Mouse (Mus musculus) hindbrain, embryonic 13.5 days (tissue): ENCODE results near the gene Gm49721. TPM values are rescaled to one million over a fixed set of nuclear protein-coding genes. Genes with fewer than 3 reads are reported as not detected.
A peak's percentile ranks its signal among the peaks of the same experiment; 100 is the strongest.
"Not testable (repeated sequence)": the region's sequence is repeated elsewhere in the genome, so short reads cannot be mapped to it uniquely, and the experiment has no call there.

Experiments used
- ATAC-seq: fragments of 200-750 bp; cut with Nextera tagmentation; 2 replicates; pipeline ENCODE4 v1.8.0; 2017; ENCODE audit warnings: moderate TSS enrichment; ENCODE audit not compliant: low FRiP score
- H3K27ac ChIP-seq: fragments of 300-500 bp; sonication (generic); 2 replicates; pipeline ENCODE4 v1.5.1; 2015; ENCODE audit warnings: inconsistent platforms, mild to moderate bottlenecking, moderate library complexity
- H3K27me3 ChIP-seq: fragments of 300-500 bp; sonication (generic); 2 replicates; pipeline ENCODE4 v1.6.1; 2015; ENCODE audit warnings: mild to moderate bottlenecking, inconsistent platforms
- H3K36me3 ChIP-seq: fragments of 300-500 bp; sonication (generic); 2 replicates; pipeline ENCODE4 v1.6.1; 2015; ENCODE audit warnings: mild to moderate bottlenecking, inconsistent platforms
- H3K4me1 ChIP-seq: fragments of 300-500 bp; sonication (generic); replicated peaks from 2 replicates; pipeline ENCODE4 v1.6.1; 2015; ENCODE audit warnings: inconsistent platforms
- H3K4me2 ChIP-seq: fragments of 300-500 bp; sonication (generic); 2 replicates; pipeline ENCODE4 v1.6.1; 2015; ENCODE audit warnings: inconsistent platforms, mild to moderate bottlenecking, moderate library complexity
- H3K4me3 ChIP-seq: fragments of 300-500 bp; sonication (generic); 2 replicates; pipeline ENCODE4 v1.5.1; 2015; ENCODE audit warnings: mild to moderate bottlenecking, inconsistent platforms
- H3K9ac ChIP-seq: fragments of 300-500 bp; sonication (generic); 2 replicates; pipeline ENCODE4 v1.6.1; 2015; ENCODE audit warnings: mild to moderate bottlenecking, inconsistent platforms
- H3K9me3 ChIP-seq: fragments of 300-500 bp; sonication (generic); 2 replicates; pipeline ENCODE4 v1.6.1; 2016; ENCODE audit warnings: inconsistent platforms
- WGBS: fragments of 180-500 bp; shearing (Covaris S2); methylation state at CpG from one replicate; pipeline ENCODE4 v1.1.7; 2015; 5-methylcytosine and 5-hydroxymethylcytosine counted together
- polyA plus RNA-seq: library from polyadenylated mRNA; unstranded; fragments of >200 nt; fragmentation: Nextera tagmentation; extraction: Ambion mirVana; gene quantifications from 2 replicates; pipeline ENCODE4 v1.2.1, GENCODE M21; 2015

Gm49721 gene
- polyA plus RNA-seq, result 0.19 and 0.26 TPM in 2 replicates

GRCm38 (mm10) chr17:6978287-6979248 is at the start of gene Gm49721:
Gm49721 (plus strand) TSS chr17:6978904.
- H3K9me3 ChIP-seq, H3K27ac ChIP-seq, H3K27me3 ChIP-seq, H3K4me1 ChIP-seq, H3K36me3 ChIP-seq: not testable (repeated sequence)
- Histone ChIP-seq H3K9ac (peak within 1 kb of the TSS; percentile 74), H3K4me2 (peak within 1 kb of the TSS; percentile 61), H3K4me3 (peak within 1 kb of the TSS; percentile 51)
- WGBS, result 2% methylated on average over 42 of the region's 68 CpGs
- peak; percentile 96 for ATAC-seq

DNA sequence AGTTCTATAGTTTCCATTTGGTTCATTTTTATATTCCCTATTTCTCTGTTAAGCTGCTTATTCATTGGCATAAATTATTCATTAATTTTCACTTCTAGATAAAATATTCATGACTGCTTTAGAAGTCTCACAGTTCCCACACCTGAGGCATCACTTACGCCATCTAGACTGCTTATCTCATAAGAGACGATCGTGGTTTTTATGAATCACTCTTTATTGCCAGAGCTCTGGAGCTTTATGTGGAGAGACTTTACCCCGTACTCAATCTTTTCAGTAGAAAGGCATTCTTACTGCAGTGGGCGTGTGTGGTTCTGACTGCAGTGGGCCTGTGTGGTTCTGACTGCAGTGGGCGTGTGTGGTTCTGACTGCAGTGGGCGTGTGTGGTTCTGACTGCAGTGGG is 47.1 kb upstream of the Gm49721 start:
- H3K9me3 ChIP-seq, H3K4me2 ChIP-seq, H3K9ac ChIP-seq, H3K27ac ChIP-seq, ATAC-seq, H3K27me3 ChIP-seq, H3K36me3 ChIP-seq, H3K4me3 ChIP-seq, H3K4me1 ChIP-seq: not testable (repeated sequence)
- WGBS, result 93% methylated on average over 7 of the region's 7 CpGs

DNA sequence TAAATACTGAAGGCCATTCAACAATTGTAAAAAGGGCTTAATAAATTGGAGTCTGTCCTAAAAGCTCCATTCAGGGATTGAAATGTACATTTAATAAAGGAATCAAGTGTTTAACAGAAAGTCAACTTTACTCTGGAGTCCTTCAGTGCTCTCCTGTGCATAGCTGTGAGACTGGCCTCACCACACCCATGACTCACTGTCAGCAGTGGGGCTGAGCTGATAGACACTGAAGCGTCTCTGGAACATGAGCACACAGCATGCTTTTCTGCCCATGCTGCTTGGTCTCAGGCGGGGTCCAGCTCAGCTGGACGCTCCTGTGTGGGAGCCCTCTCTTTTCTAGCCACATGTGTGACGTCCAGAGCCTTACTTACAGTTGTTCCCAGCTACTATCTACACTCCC is 36.1 kb upstream of the Gm49721 start:
- not testable (repeated sequence) for H3K4me3 ChIP-seq, H3K9ac ChIP-seq, H3K9me3 ChIP-seq, H3K27me3 ChIP-seq, H3K27ac ChIP-seq, H3K36me3 ChIP-seq, H3K4me2 ChIP-seq, ATAC-seq, H3K4me1 ChIP-seq
- WGBS, result no CpG with 5 or more reads among the region's 4 CpGs

- not testable (repeated sequence) for H3K4me1 ChIP-seq, H3K9me3 ChIP-seq, H3K9ac ChIP-seq, H3K27ac ChIP-seq, H3K27me3 ChIP-seq, H3K36me3 ChIP-seq
- peak overlapping the region; percentile 59 for H3K4me2 ChIP-seq
- ATAC-seq, result peak; percentile 52
- no CpG with 5 or more reads among the region's 8 CpGs for WGBS
- H3K4me3 ChIP-seq, result peak overlapping the region; percentile 55
These were observed 31.1 kb upstream of the Gm49721 start for GRCm38 (mm10) chr17:6947637-6947983.

GRCm38 (mm10) chr17:6947984-6948768 is 30.5 kb upstream of the Gm49721 start, which contains the start of gene Rsph3b:
Rsph3b (minus strand) TSS chr17:6948682.
- H3K4me1 ChIP-seq, H3K36me3 ChIP-seq, H3K27me3 ChIP-seq, H3K9me3 ChIP-seq: not testable (repeated sequence)
- 1% methylated on average over 67 of the region's 73 CpGs for WGBS
- H3K9ac ChIP-seq, result peak within 1 kb of the TSS; percentile 75
- peak; percentile 98 for ATAC-seq
- H3K4me3 ChIP-seq, result peak within 1 kb of the TSS; percentile 55
- peak within 1 kb of the TSS; percentile 59 for H3K4me2 ChIP-seq
- H3K27ac ChIP-seq, result peak within 1 kb of the TSS; percentile 85

DNA sequence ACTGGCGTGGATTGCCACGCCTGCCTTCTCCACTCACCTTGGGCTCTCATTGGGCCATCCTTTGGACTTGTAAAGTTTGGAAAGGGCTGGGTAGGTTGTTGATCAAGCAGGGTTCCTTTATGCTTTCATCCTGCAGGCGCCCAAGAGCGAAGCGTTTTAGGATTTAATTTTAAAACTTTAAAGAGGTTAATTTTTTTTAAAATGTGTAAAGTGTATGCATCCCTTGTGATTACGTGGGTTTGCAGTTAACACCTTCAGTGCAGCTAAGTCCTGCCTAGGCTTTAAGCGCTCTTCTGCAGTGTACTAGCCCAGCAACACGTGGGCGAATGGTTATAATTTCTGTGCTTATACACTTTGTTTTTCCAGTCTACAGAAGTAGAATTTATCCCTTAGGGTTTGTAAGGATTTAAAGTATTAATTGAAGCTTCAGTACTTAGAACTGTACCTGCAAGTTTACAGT is 29.9 kb upstream of the Gm49721 start:
- not testable (repeated sequence) for ATAC-seq, H3K36me3 ChIP-seq, H3K9me3 ChIP-seq, H3K27me3 ChIP-seq, H3K4me1 ChIP-seq
- Histone ChIP-seq H3K27ac (peak overlapping the region; percentile 85), H3K9ac (peak overlapping the region; percentile 75), H3K4me2 (peak overlapping the region; percentile 59), H3K4me3 (peak overlapping the region; percentile 55)
- 20% methylated on average over 9 of the region's 9 CpGs for WGBS

DNA sequence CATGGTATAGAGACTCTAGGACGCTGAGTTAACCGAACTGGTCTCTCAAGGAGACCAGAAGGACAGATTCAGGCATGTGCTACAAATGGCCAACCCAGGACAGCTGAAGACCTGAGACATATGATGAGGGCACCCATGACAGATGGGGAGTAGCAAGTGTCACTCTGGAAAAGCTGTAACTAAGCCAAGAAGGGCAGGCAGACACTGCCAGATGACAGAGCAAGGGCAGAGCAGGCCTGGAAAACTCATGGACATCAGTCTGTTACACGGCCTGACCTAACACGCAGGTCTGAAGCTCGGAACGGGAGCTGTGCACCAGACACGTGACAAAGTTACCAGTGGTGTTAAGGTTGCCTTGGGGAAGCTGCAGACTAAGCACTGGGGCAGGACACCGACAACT is 19.8 kb upstream of the Gm49721 start:
- H3K4me1 ChIP-seq, H3K27ac ChIP-seq, H3K9ac ChIP-seq, H3K4me3 ChIP-seq, H3K27me3 ChIP-seq, H3K36me3 ChIP-seq, H3K4me2 ChIP-seq, H3K9me3 ChIP-seq, ATAC-seq: not testable (repeated sequence)
- 89% methylated on average over 7 of the region's 8 CpGs for WGBS

GRCm38 (mm10) chr17:6959543-6960259 is 19.0 kb upstream of the Gm49721 start:
- H3K4me1 ChIP-seq, H3K9ac ChIP-seq, H3K36me3 ChIP-seq, H3K27me3 ChIP-seq, H3K9me3 ChIP-seq, H3K27ac ChIP-seq, ATAC-seq: not testable (repeated sequence)
- WGBS, result 70% methylated on average over 5 of the region's 6 CpGs
- Histone ChIP-seq H3K4me3 (peak overlapping the region; percentile 51), H3K4me2 (peak overlapping the region; percentile 53)

- not testable (repeated sequence) for ATAC-seq, H3K36me3 ChIP-seq, H3K9me3 ChIP-seq, H3K4me1 ChIP-seq, H3K27me3 ChIP-seq, H3K27ac ChIP-seq
- peak overlapping the region; percentile 49 for H3K9ac ChIP-seq
- H3K4me3 ChIP-seq, result peak overlapping the region; percentile 51
- under 1% methylated on average over 12 of the region's 12 CpGs for WGBS
- peak overlapping the region; percentile 53 for H3K4me2 ChIP-seq
These were observed 18.4 kb upstream of the Gm49721 start for GRCm38 (mm10) chr17:6960349-6960748.

DNA sequence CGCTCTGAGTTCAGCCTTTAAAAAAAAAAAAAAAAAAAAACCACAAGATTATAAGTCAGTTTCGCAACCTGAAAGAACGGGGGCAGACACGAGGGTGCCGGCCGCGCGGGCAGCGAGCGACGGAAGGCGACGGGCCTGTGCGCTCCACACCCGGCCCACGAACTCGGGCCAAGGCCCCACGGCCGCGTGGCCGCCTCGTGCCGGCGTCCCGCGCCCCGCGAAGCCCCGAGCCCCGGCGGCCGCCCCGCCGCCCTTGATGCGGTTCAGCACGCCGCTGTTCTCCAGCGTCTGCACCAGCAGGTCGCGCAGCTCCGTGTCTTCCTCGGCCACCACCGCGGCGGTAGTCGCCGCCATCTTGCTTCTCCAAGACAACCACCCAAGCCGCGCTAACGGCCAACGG is 17.9 kb upstream of the Gm49721 start, which contains the start of gene Tagap1:
Tagap1 (minus strand) TSS at position 381 of the 400 bp plus-strand sequence.
- not testable (repeated sequence) for H3K9me3 ChIP-seq, ATAC-seq, H3K36me3 ChIP-seq, H3K4me1 ChIP-seq, H3K27me3 ChIP-seq
- WGBS, result under 1% methylated on average over 38 of the region's 51 CpGs
- H3K4me2 ChIP-seq, result peak within 1 kb of the TSS; percentile 53
- H3K27ac ChIP-seq, result 0 out of 2 replicates have a peak within 1 kb of the TSS, but pooled peaks have one; percentile 62
- H3K9ac ChIP-seq, result peak within 1 kb of the TSS; percentile 68
- H3K4me3 ChIP-seq, result peak within 1 kb of the TSS; percentile 51

GRCm38 (mm10) chr17:6961181-6962000 is 17.3 kb upstream of the Gm49721 start:
- not testable (repeated sequence) for H3K4me1 ChIP-seq, H3K27ac ChIP-seq, H3K9me3 ChIP-seq, H3K9ac ChIP-seq, H3K27me3 ChIP-seq, H3K36me3 ChIP-seq
- Histone ChIP-seq H3K4me3 (peak overlapping the region; percentile 28), H3K4me2 (peak overlapping the region; percentile 46)
- ATAC-seq, result peak; percentile 97
- WGBS, result under 1% methylated on average over 20 of the region's 48 CpGs
